Mouse (Mus musculus): ENCODE measurements at regions not wholly inside any gene's neighbourhood (a gene's known extent, or its start where the extent isn't known, plus 50 kb on each side); places are given as distances from the start of the nearest gene placed in this dataset.

GRCm38 (mm10) chr2:137501236-137501635, 384.8 kb upstream of the Jag1 start:
- Histone ChIP-seq H3K9me3 (no peaks in the 10 kb centered on the region), H3K27ac (replicated peaks) (no peak overlapping the region), H3K27me3 (replicated peaks; ENCODE audit: low read depth, poor library complexity, severe bottlenecking) (no peaks in the 10 kb centered on the region), H3K4me3 (no peak overlapping the region), H3K4me1 (no peaks in the 10 kb centered on the region), H3K36me3 (replicated peaks) (no peaks in the 10 kb centered on the region)
- WGBS: 60% methylated on average over 1 of the region's 1 CpGs
- no peak for DNase-seq (ENCODE audit: low spot score)

DNA sequence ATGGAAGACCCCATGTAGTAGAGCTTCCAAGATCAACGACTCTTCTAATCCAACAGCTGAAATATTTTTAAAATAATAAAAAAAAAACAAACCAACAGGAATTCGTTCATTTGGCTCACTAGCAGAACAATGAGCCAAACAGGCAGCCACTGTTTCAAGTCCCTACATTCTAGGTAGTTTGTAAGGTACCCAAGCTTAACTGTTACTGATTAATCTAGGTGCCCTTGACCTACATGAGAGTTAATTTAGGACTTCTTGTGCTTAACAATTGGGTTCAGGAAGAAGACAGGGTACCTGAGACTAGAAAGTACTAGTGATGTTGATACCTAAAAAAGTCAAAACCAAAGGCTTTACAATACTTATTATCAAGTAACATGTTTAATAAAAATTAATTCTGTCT, 381.2 kb upstream of the Jag1 start:
- no peak overlapping the region for H3K27ac ChIP-seq (replicated peaks)
- H3K4me1 ChIP-seq: no peaks in the 10 kb centered on the region
- WGBS: 83% methylated on average over 2 of the region's 2 CpGs
- DNase-seq (ENCODE audit: low spot score): no peak
- no peaks in the 10 kb centered on the region for H3K36me3 ChIP-seq (replicated peaks)
- no peaks in the 10 kb centered on the region for H3K9me3 ChIP-seq
- no peak overlapping the region for H3K4me3 ChIP-seq
- H3K27me3 ChIP-seq (replicated peaks; ENCODE audit: low read depth, poor library complexity, severe bottlenecking): no peaks in the 10 kb centered on the region

GRCm38 (mm10) chr2:137493600-137493999, 377.2 kb upstream of the Jag1 start:
- no peaks in the 10 kb centered on the region for H3K4me1 ChIP-seq
- no peaks in the 10 kb centered on the region for H3K36me3 ChIP-seq (replicated peaks)
- no peak for DNase-seq (ENCODE audit: low spot score)
- no peaks in the 10 kb centered on the region for H3K9me3 ChIP-seq
- no peak overlapping the region for H3K4me3 ChIP-seq
- no peak overlapping the region for H3K27ac ChIP-seq (replicated peaks)
- WGBS: 88% methylated on average over 5 of the region's 5 CpGs
- H3K27me3 ChIP-seq (replicated peaks; ENCODE audit: low read depth, poor library complexity, severe bottlenecking): no peaks in the 10 kb centered on the region

DNA sequence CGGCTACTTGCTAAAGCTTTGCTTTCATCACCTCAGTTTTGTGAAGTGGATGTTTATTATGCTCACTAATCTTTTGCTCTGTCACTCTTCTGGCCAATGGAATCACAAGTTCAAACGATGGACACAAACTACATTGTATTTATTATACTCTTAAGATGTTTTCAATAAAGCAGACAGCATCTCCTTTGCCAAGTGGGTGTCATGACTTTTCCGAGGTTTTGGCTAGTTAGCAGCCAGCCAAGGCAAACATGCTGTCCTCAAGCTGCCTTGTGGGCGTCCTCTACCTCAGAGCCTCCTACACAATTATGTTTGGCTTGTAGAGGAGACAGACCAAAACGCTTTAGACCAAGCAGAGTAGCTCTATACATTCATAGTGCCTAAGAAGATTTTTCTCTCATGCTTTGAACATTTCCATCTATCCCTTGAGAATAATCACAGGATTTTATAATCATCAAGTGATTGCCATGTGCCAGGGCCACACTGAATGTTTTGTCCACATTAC, 372.8 kb upstream of the Jag1 start:
- H3K36me3 ChIP-seq (replicated peaks): no peaks in the 10 kb centered on the region
- H3K4me3 ChIP-seq: no peak overlapping the region
- no peak overlapping the region for H3K27ac ChIP-seq (replicated peaks)
- 81% methylated on average over 5 of the region's 5 CpGs for WGBS
- H3K27me3 ChIP-seq (replicated peaks; ENCODE audit: low read depth, poor library complexity, severe bottlenecking): no peaks in the 10 kb centered on the region
- no peaks in the 10 kb centered on the region for H3K4me1 ChIP-seq
- DNase-seq (ENCODE audit: low spot score): no peak
- no peaks in the 10 kb centered on the region for H3K9me3 ChIP-seq

DNA sequence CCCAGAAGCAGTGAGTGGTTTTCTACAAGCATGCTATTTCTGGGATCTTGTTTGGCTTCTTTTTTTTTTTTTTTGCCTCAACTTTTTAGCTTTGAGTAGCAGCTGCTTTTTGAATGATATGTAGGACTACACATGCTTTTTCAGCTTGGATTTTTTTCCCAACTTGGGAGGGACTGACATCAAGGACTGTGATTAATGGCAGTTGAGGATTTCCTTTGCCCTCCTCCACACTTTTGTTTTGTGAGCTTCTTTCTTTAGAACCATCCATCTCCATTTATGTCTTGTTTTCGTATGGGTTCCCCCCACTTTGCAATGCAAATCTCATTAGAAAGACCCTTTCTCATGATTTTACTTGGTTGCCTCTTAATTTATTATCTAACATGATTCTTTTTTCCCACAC, 352.3 kb upstream of the Jag1 start:
- H3K27ac ChIP-seq (replicated peaks): no peak overlapping the region
- no peaks in the 10 kb centered on the region for H3K36me3 ChIP-seq (replicated peaks)
- no peaks in the 10 kb centered on the region for H3K4me1 ChIP-seq
- H3K9me3 ChIP-seq: no peaks in the 10 kb centered on the region
- H3K27me3 ChIP-seq (replicated peaks; ENCODE audit: low read depth, poor library complexity, severe bottlenecking): no peaks in the 10 kb centered on the region
- no peak overlapping the region for H3K4me3 ChIP-seq
- DNase-seq (ENCODE audit: low spot score): no peak
- 83% methylated on average over 1 of the region's 1 CpGs for WGBS

- Histone ChIP-seq H3K27me3 (replicated peaks; ENCODE audit: low read depth, poor library complexity, severe bottlenecking) (no peaks in the 10 kb centered on the region), H3K36me3 (replicated peaks) (no peaks in the 10 kb centered on the region), H3K4me1 (0 out of 2 replicates have a peak, but pooled peaks cover 6% of the 10 kb centered on the region), H3K9me3 (no peaks in the 10 kb centered on the region), H3K27ac (replicated peaks) (no peak overlapping the region), H3K4me3 (no peak overlapping the region)
- no peak for DNase-seq (ENCODE audit: low spot score)
- 62% methylated on average over 4 of the region's 4 CpGs for WGBS
These were observed 340.8 kb upstream of the Jag1 start for GRCm38 (mm10) chr2:137457061-137457753.

GRCm38 (mm10) chr2:137456436-137456835, 340.0 kb upstream of the Jag1 start:
- Histone ChIP-seq H3K4me1 (0 out of 2 replicates have a peak, but pooled peaks cover 6% of the 10 kb centered on the region), H3K9me3 (no peaks in the 10 kb centered on the region), H3K27ac (replicated peaks) (no peak overlapping the region), H3K27me3 (replicated peaks; ENCODE audit: low read depth, poor library complexity, severe bottlenecking) (no peaks in the 10 kb centered on the region), H3K4me3 (no peak overlapping the region), H3K36me3 (replicated peaks) (no peaks in the 10 kb centered on the region)
- WGBS: 75% methylated on average over 3 of the region's 3 CpGs
- DNase-seq (ENCODE audit: low spot score): no peak

GRCm38 (mm10) chr2:137446919-137447318, 330.5 kb upstream of the Jag1 start:
- WGBS: 88% methylated on average over 7 of the region's 7 CpGs
- no peak for DNase-seq (ENCODE audit: low spot score)
- no peaks in the 10 kb centered on the region for H3K4me1 ChIP-seq

DNA sequence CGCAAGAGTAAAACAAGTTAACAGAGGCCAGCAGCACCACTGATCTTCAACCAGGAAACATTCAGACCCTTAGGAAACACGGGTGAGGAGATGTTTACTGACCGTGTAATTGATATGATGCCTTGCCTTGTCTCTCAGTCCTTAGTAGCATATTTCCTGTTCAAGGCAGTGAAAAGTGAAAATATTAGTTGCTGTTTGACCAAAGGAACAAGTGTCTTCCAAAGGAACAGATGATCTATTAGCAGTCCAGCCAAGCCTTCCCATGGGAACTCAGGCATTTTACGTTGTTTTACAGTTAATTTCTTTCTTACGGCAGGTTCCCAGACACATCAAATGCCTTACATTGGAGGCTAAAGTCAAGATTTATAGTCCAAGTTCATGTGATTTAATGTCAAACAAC, 321.3 kb upstream of the Jag1 start:
- Histone ChIP-seq H3K27ac (replicated peaks) (no peak overlapping the region), H3K4me3 (no peak overlapping the region), H3K4me1 (peaks cover 11% of the 10 kb centered on the region), H3K27me3 (replicated peaks; ENCODE audit: low read depth, poor library complexity, severe bottlenecking) (no peaks in the 10 kb centered on the region), H3K36me3 (replicated peaks) (no peaks in the 10 kb centered on the region), H3K9me3 (no peaks in the 10 kb centered on the region)
- WGBS: 79% methylated on average over 5 of the region's 5 CpGs
- DNase-seq (ENCODE audit: low spot score): no peak

More at GRCm38 (mm10) chr2:137446919-137447318, 330.5 kb upstream of the Jag1 start:
- Histone ChIP-seq H3K27ac (replicated peaks) (no peak overlapping the region), H3K4me3 (no peak overlapping the region), H3K27me3 (replicated peaks; ENCODE audit: low read depth, poor library complexity, severe bottlenecking) (no peaks in the 10 kb centered on the region), H3K36me3 (replicated peaks) (no peaks in the 10 kb centered on the region), H3K9me3 (no peaks in the 10 kb centered on the region)

DNA sequence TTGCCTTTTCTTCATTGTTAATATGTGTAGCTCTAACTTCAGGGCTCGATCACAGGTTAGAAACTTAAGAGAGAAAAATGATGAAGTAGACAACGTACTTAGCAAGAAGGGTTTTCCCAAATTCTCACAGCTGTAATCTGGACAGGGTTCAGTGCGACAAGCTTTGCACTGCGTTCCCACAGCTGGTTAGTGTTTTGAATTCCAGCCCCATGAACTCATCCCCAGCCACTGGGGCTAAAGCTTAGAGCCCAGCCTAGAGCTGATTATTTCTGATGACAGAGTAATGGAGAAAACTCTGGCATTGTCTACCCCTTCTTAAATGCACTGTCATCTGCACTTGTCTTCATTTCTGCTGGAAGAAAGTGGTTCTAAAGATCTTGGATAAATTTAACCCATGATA, 319.7 kb upstream of the Jag1 start:
- H3K4me1 ChIP-seq: peaks cover 15% of the 10 kb centered on the region
- H3K27ac ChIP-seq (replicated peaks): no peak overlapping the region
- no peak overlapping the region for H3K4me3 ChIP-seq
- H3K27me3 ChIP-seq (replicated peaks; ENCODE audit: low read depth, poor library complexity, severe bottlenecking): no peaks in the 10 kb centered on the region
- 66% methylated on average over 4 of the region's 4 CpGs for WGBS
- no peak for DNase-seq (ENCODE audit: low spot score)
- H3K36me3 ChIP-seq (replicated peaks): no peaks in the 10 kb centered on the region
- no peaks in the 10 kb centered on the region for H3K9me3 ChIP-seq

DNA sequence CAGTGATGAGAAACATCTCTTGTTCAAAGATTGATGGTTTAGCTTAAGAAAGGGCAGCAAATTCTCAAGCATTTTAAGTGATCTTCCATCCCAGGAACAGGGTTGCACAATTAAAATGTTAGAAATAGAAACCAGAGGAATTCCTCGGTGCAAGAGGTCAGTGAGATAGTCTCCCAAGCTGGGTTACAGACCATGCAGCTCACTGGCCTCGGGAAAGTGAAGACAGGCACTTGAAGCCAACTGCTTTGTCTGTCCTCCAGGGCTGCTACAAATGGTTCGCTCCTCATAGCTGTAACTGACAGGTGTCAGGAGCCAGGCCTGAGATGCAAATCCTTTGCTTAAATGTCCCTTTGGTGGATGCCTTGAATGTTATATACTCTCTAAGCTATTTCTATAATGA, 306.2 kb upstream of the Jag1 start:
- no peak for DNase-seq (ENCODE audit: low spot score)
- Histone ChIP-seq H3K9me3 (no peaks in the 10 kb centered on the region), H3K36me3 (replicated peaks) (no peaks in the 10 kb centered on the region), H3K27me3 (replicated peaks; ENCODE audit: low read depth, poor library complexity, severe bottlenecking) (no peaks in the 10 kb centered on the region), H3K4me1 (no peaks in the 10 kb centered on the region), H3K27ac (replicated peaks) (no peak overlapping the region), H3K4me3 (no peak overlapping the region)
- WGBS: 70% methylated on average over 3 of the region's 3 CpGs

DNA sequence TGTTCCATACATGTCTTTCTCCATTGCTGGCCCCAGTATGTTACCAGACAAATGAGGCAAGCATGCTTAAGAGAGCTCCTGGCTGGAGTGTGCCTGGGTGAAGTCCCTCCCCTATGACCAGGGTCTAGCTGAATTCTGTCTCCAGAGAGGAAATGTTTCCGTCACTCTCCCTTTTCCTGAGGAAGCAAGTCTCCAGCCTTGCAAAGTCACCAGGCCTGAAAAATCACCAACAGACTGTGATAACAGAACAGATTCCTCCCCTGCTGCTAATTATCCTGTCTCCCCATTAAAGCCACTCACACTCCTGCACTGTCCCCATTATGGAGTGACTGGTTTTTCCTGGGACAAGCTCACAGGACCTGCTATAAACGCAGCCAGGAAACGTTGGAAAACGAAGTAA, 303.2 kb upstream of the Jag1 start:
- Histone ChIP-seq H3K27me3 (replicated peaks; ENCODE audit: low read depth, poor library complexity, severe bottlenecking) (no peaks in the 10 kb centered on the region), H3K36me3 (replicated peaks) (no peaks in the 10 kb centered on the region), H3K27ac (replicated peaks) (no peak overlapping the region), H3K9me3 (no peaks in the 10 kb centered on the region), H3K4me3 (no peak overlapping the region), H3K4me1 (no peaks in the 10 kb centered on the region)
- no peak for DNase-seq (ENCODE audit: low spot score)
- 68% methylated on average over 4 of the region's 4 CpGs for whole genome bisulfite sequencing

DNA sequence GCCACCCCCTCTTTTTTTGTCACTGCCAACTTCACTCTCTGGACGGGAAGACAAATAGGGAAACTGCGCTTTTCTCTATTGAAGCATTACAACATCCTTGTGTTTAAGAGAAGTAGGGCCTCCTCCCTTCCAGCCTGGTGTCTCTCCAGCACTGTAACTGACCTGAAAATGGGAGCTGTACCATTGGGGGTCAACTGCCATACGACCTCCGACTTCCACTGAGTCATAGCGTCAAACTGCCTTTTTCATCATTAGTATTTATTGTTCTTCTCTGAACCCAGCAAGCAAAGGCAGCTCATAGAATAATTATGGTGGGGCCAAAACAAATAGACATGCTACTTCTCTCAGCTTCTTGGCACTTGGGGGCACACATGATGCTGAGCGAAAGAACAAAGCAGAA, 301.2 kb upstream of the Jag1 start:
- Histone ChIP-seq H3K36me3 (replicated peaks) (no peaks in the 10 kb centered on the region), H3K9me3 (no peaks in the 10 kb centered on the region), H3K27ac (replicated peaks) (no peak overlapping the region), H3K4me1 (no peaks in the 10 kb centered on the region), H3K4me3 (no peak overlapping the region), H3K27me3 (replicated peaks; ENCODE audit: low read depth, poor library complexity, severe bottlenecking) (no peaks in the 10 kb centered on the region)
- no peak for DNase-seq (ENCODE audit: low spot score)
- 83% methylated on average over 6 of the region's 6 CpGs for WGBS
